Comparison of ENCODE assay signal across 21 mouse cellular contexts in the genomic region with DNA sequence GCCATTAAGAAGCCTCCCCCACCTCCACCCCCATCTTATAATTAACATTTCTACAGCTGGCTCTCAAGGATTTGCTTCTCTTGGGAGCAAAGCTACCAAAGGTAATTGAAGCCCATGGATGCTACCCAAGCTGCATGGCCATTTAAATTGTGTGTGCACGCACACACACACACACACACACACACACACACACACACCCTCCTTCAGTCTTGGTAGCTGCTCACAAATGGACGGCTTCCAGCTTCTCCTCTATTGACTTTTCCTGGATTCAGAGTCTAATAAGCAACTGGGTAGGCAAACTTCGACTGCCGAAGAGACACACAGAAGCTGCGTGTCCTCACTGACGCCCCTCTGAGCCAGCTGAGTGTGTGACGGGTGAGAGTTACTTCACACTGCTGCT. TPM values are rescaled to one million over a fixed set of nuclear protein-coding genes. Genes with fewer than 3 reads are reported as not detected.
A peak's percentile ranks its signal among the peaks of the same experiment; 100 is the strongest.
DNase-seq lines count a peak whose midpoint lies in the region; ATAC-seq and TF ChIP-seq lines count a peak whose summit lies in the region.
"Had no signal": no experiment of that assay in that cellular context is flagged by ENCODE, and none has a peak within 500 bp of the region (broad histone marks: within the 10 kb centered on the region; RNA-seq: fewer than 3 reads in every experiment).

No protein-coding gene starts in this region.

- ATAC-seq in forebrain, embryonic 14.5 days = no peak
- no peak for ATAC-seq in forebrain, postnatal 0 days
- no peak for ATAC-seq in midbrain, postnatal 0 days (ENCODE audit: low FRiP score)
- no peak for ATAC-seq in midbrain, embryonic 11.5 days (ENCODE audit: low FRiP score)
- ATAC-seq in inflammation-experienced regulatory T-cells, adult 6 months = no peak
- ATAC-seq: forebrain, embryonic 15.5 days; intestine, embryonic 15.5 days had no signal

- H3K4me3 ChIP-seq in forebrain, embryonic 14.5 days (ENCODE audit: low read depth, low read length) = no peak overlapping the region
- no peak overlapping the region for H3K4me3 ChIP-seq in forebrain, postnatal 0 days (ENCODE audit: low read depth, low read length)
- H3K4me3 ChIP-seq in layer of hippocampus, adult 2 months = no peak overlapping the region
- H3K4me3 ChIP-seq in midbrain, postnatal 0 days (ENCODE audit: low read depth, low read length) = no peak overlapping the region
- no peak overlapping the region for H3K4me3 ChIP-seq in midbrain, embryonic 11.5 days (ENCODE audit: low read depth, low read length)
- no peak overlapping the region for H3K4me3 ChIP-seq in cortical plate, adult 2 months (ENCODE audit: insufficient read depth, low read length)
- H3K4me3 ChIP-seq: embryonic facial prominence, embryonic 15.5 days; erythroblast, embryonic 14.5 days; forebrain, embryonic 10.5 days; forebrain, embryonic 15.5 days; heart, embryonic 10.5 days; intestine, embryonic 15.5 days had no signal

- no peaks in the 10 kb centered on the region for H3K36me3 ChIP-seq in forebrain, embryonic 14.5 days (ENCODE audit: control insufficient read depth, insufficient read depth, low read length)
- no peaks in the 10 kb centered on the region for H3K36me3 ChIP-seq in forebrain, postnatal 0 days (ENCODE audit: insufficient read depth)
- H3K36me3 ChIP-seq in midbrain, postnatal 0 days (ENCODE audit: insufficient read depth, low read length) = no peaks in the 10 kb centered on the region
- H3K36me3 ChIP-seq in midbrain, embryonic 11.5 days (ENCODE audit: control insufficient read depth, insufficient read depth, low read length) = no peaks in the 10 kb centered on the region
- H3K36me3 ChIP-seq: embryonic facial prominence, embryonic 15.5 days; forebrain, embryonic 10.5 days; forebrain, embryonic 15.5 days; heart, embryonic 10.5 days; intestine, embryonic 15.5 days had no signal

- peak; percentile 33 for DNase-seq in forebrain, embryonic 14.5 days (ENCODE audit: low spot score)
- DNase-seq in forebrain, postnatal 0 days = no peak
- no peak for DNase-seq in layer of hippocampus, adult 2 months (ENCODE audit: low spot score in 2 of 2)
- no peak for DNase-seq in layer of hippocampus, adult 9-10 months (ENCODE audit: low spot score)
- peak; percentile 31 for DNase-seq in midbrain, postnatal 0 days (ENCODE audit: low spot score)
- DNase-seq in midbrain, embryonic 11.5 days (ENCODE audit: low spot score, missing footprints) = no peak
- DNase-seq: adrenal gland, postnatal 10 days; cerebellum, adult 18-20 months; cerebellum, adult 9-11 months; embryo, embryonic 11 days; gastrocnemius, postnatal 10 days; heart, adult 18-20 months; heart, postnatal 10 days had no signal

- no peak overlapping the region for H3K27ac ChIP-seq in forebrain, embryonic 14.5 days (ENCODE audit: low read depth, low read length)
- no peak overlapping the region for H3K27ac ChIP-seq in forebrain, postnatal 0 days (ENCODE audit: low read depth, low read length)
- H3K27ac ChIP-seq in layer of hippocampus, adult 2 months = peak overlapping the region; percentile 84
- H3K27ac ChIP-seq in midbrain, postnatal 0 days (ENCODE audit: low read depth, low read length) = no peak overlapping the region
- no peak overlapping the region for H3K27ac ChIP-seq in midbrain, embryonic 11.5 days (ENCODE audit: low read depth, low read length)
- 0 out of 2 replicates have a peak overlapping the region, but pooled peaks have one; percentile 24 for H3K27ac ChIP-seq in cortical plate, adult 2 months (ENCODE audit: insufficient read depth, low read length)
- H3K27ac ChIP-seq: embryonic facial prominence, embryonic 15.5 days; forebrain, embryonic 10.5 days; forebrain, embryonic 15.5 days; heart, embryonic 10.5 days; intestine, embryonic 15.5 days had no signal

- no peak for TF ChIP-seq CTCF in forebrain, postnatal 0 days (IDR thresholded peaks at IDR 0.05; ENCODE audit: low read depth)
- TF ChIP-seq CTCF in layer of hippocampus, adult 2 months (conservative IDR thresholded peaks at IDR 0.05) = no peak
- TF ChIP-seq CTCF in midbrain, postnatal 0 days (IDR thresholded peaks at IDR 0.05) = no peak
- TF ChIP-seq CTCF in cortical plate, adult 2 months (IDR thresholded peaks at IDR 0.05; ENCODE audit: extremely low read depth, insufficient read depth, low read length) = no peak

- H3K4me2 ChIP-seq in forebrain, embryonic 14.5 days (ENCODE audit: low read length) = no peak overlapping the region
- no peak overlapping the region for H3K4me2 ChIP-seq in forebrain, postnatal 0 days (ENCODE audit: low read depth)
- no peak overlapping the region for H3K4me2 ChIP-seq in midbrain, postnatal 0 days (ENCODE audit: low read depth, low read length, poor library complexity, severe bottlenecking)
- no peak overlapping the region for H3K4me2 ChIP-seq in midbrain, embryonic 11.5 days
- H3K4me2 ChIP-seq: embryonic facial prominence, embryonic 15.5 days; forebrain, embryonic 15.5 days; intestine, embryonic 15.5 days had no signal

- no peaks in the 10 kb centered on the region for H3K27me3 ChIP-seq in forebrain, embryonic 14.5 days (replicated peaks; ENCODE audit: control insufficient read depth, insufficient read depth, low read length)
- no peaks in the 10 kb centered on the region for H3K27me3 ChIP-seq in forebrain, postnatal 0 days (ENCODE audit: insufficient read depth, low read length)
- H3K27me3 ChIP-seq in midbrain, postnatal 0 days (ENCODE audit: insufficient read depth, low read length) = no peaks in the 10 kb centered on the region
- no peaks in the 10 kb centered on the region for H3K27me3 ChIP-seq in midbrain, embryonic 11.5 days (ENCODE audit: control insufficient read depth, insufficient read depth, low read length)
- H3K27me3 ChIP-seq: embryonic facial prominence, embryonic 15.5 days; forebrain, embryonic 15.5 days; intestine, embryonic 15.5 days had no signal

- no peak overlapping the region for H3K9ac ChIP-seq in forebrain, embryonic 14.5 days (ENCODE audit: low read length)
- H3K9ac ChIP-seq in forebrain, postnatal 0 days = no peak overlapping the region
- H3K9ac ChIP-seq in midbrain, postnatal 0 days (replicated peaks; ENCODE audit: low read length, poor library complexity, severe bottlenecking) = no peak overlapping the region
- H3K9ac ChIP-seq in midbrain, embryonic 11.5 days (ENCODE audit: low read length) = no peak overlapping the region
- H3K9ac ChIP-seq: embryonic facial prominence, embryonic 15.5 days; forebrain, embryonic 15.5 days; intestine, embryonic 15.5 days had no signal

- 63% methylated on average over 7 of the region's 7 CpGs for WGBS in forebrain, embryonic 14.5 days
- 50% methylated on average over 7 of the region's 7 CpGs for WGBS in forebrain, postnatal 0 days
- 71% methylated on average over 7 of the region's 7 CpGs for WGBS in midbrain, postnatal 0 days
- 78% methylated on average over 7 of the region's 7 CpGs for WGBS in midbrain, embryonic 11.5 days

- no peak for TF ChIP-seq POLR2A in cortical plate, adult 2 months (IDR thresholded peaks at IDR 0.05; ENCODE audit: extremely low read depth, insufficient read depth, low read length)

- H3K4me1 ChIP-seq in forebrain, embryonic 14.5 days (ENCODE audit: control insufficient read depth, insufficient read depth, low read length) = peaks cover 4% of the 10 kb centered on the region; the same call in 1 of the 2 replicates
- peaks cover 7% of the 10 kb centered on the region; the same call in 1 of the 2 replicates for H3K4me1 ChIP-seq in forebrain, postnatal 0 days (ENCODE audit: insufficient read depth)
- no peaks in the 10 kb centered on the region for H3K4me1 ChIP-seq in midbrain, postnatal 0 days (ENCODE audit: insufficient read depth, low read length)
- H3K4me1 ChIP-seq in midbrain, embryonic 11.5 days (ENCODE audit: control insufficient read depth, insufficient read depth, low read length) = no peaks in the 10 kb centered on the region
- H3K4me1 ChIP-seq in cortical plate, adult 2 months (ENCODE audit: control insufficient read depth, insufficient read depth, low read length) = peaks cover 10% of the 10 kb centered on the region
- H3K4me1 ChIP-seq: embryonic facial prominence, embryonic 15.5 days; forebrain, embryonic 10.5 days; heart, embryonic 10.5 days; intestine, embryonic 15.5 days had no signal

- H3K9me3 ChIP-seq in forebrain, embryonic 14.5 days (replicated peaks; ENCODE audit: control insufficient read depth, low read length) = no peaks in the 10 kb centered on the region
- no peaks in the 10 kb centered on the region for H3K9me3 ChIP-seq in forebrain, postnatal 0 days (ENCODE audit: low read length)
- no peaks in the 10 kb centered on the region for H3K9me3 ChIP-seq in midbrain, postnatal 0 days (ENCODE audit: low read length)
- no peaks in the 10 kb centered on the region for H3K9me3 ChIP-seq in midbrain, embryonic 11.5 days (ENCODE audit: control insufficient read depth, low read length)
- H3K9me3 ChIP-seq: embryonic facial prominence, embryonic 15.5 days; forebrain, embryonic 10.5 days; forebrain, embryonic 15.5 days; heart, embryonic 10.5 days; intestine, embryonic 15.5 days had no signal

RNA-seq across cellular contexts. Expression of a gene that starts 11.7 kb away (rescaled TPM):
- 27.4 and 38.9 TPM in 2 replicates for polyA plus RNA-seq in forebrain, embryonic 14.5 days (2014; fragmentation: Nextera tagmentation; extraction: Ambion mirVana)
- 111 and 130 TPM in 2 replicates for total RNA-seq in forebrain, postnatal 0 days (2014; rRNA removed)
- polyA plus RNA-seq in forebrain, postnatal 0 days (2015; fragmentation: Nextera tagmentation; extraction: Ambion mirVana) = 31.5 and 47.6 TPM in 2 replicates
- total RNA-seq in layer of hippocampus, adult 2 months (2021) = 100 to 1,000 TPM; 215 to 246 TPM
- total RNA-seq in midbrain, postnatal 0 days (2014; rRNA removed) = 129 and 178 TPM in 2 replicates
- 54.3 and 62.6 TPM in 2 replicates for polyA plus RNA-seq in midbrain, postnatal 0 days (2015; fragmentation: Nextera tagmentation; extraction: Ambion mirVana)
- polyA plus RNA-seq in midbrain, embryonic 11.5 days (2014; fragmentation: Nextera tagmentation; extraction: Ambion mirVana) = 8.8 and 9.1 TPM in 2 replicates
- polyA plus RNA-seq in cortical plate, adult 2 months (2012; rRNA removed) = 78.6 and 79.3 TPM in 2 replicates
- polyA plus RNA-seq in inflammation-experienced regulatory T-cells, adult 6 months (2017; shearing (Covaris generic)) = 10 to 100 TPM; 15.9 to 25.3 (median 22.3) TPM

Comparison
In these comparisons a context has a peak if more than half of its experiments do, and no peak if none do; other contexts are left out.
1. DNase-seq: peak in forebrain, embryonic 14.5 days (single experiment) and midbrain, postnatal 0 days (single experiment); none in forebrain, postnatal 0 days (single experiment), layer of hippocampus, adult 2 months (0 of 2), layer of hippocampus, adult 9-10 months (single experiment) and midbrain, embryonic 11.5 days (single experiment).
2. H3K27ac ChIP-seq: peak in layer of hippocampus, adult 2 months (single experiment) and cortical plate, adult 2 months (single experiment); none in forebrain, embryonic 14.5 days (single experiment), forebrain, postnatal 0 days (single experiment), midbrain, postnatal 0 days (single experiment) and midbrain, embryonic 11.5 days (single experiment).